Mouse (Mus musculus): Measurements from ENCODE around the gene BC035044.
A peak's percentile ranks its signal among the peaks of the same experiment; 100 is the strongest.
"Not testable (repeated sequence)": the region's sequence is repeated elsewhere in the genome, so short reads cannot be mapped to it uniquely, and the experiment has no call there.

The BC035044 gene

DNA sequence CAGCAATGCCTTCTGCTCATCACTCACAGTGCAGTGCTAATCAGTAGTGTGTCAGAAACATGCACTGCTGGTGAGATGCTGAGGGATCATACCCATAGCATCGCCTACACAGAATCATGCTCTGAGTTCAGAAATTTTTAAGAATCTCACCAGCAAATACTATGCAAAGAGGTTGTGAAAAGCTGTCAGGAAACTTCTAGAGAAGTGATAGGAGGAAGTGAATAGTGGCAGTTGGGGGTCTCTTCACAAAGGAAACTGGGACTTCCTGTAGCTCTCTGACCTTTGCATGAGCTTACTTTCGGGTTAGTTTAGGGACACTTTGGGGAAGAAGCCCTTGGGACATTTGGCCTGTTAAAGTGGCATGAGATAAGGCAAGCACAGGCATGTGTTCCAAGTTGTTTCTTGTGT lies at the start of gene BC035044:
BC035044 (minus strand) TSS at position 179 of the 408 bp plus-strand sequence.
- peak; percentile 20 to 27 for DNase-seq (ENCODE audit: low spot score in 2 of 2)

DNA sequence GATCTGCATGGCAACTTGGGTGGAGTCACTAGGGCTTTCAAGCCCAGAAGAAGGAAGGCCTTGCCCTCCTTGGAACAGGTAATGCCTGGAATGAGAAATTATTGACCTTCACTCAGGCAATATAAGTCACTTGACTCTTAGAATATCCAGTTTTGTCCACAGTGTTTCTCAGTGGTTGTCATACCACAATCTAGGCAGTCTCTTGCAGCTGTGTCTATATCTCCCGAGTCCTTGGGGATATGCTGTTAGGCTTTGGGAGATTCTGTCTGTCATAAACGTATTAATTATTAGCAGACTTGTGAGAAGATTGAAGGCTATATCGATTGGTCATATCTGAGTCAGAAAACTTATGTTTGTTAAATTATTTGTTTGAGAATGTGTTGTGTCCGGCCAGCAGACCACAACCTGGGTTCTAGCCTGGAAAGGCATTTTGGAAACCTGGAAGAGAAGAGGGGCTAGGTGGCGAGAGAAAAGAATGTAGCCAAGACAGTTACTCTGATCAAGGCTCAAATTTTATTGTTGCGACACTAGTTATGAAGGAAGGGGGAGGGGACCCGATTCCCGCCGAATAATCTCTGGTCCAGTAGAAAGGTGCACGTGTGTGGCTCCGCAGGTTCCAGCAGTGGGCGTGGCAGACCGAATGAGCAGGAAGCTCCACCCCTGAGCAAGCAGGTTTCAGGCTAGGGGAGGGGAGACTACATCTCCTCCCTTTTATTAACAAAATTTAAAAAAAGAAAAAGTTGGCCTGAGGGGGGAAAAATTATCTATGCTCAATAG lies 45.2 kb upstream of the BC035044 start:
- DNase-seq (ENCODE audit: low spot score in 2 of 2): not testable (repeated sequence)

DNA sequence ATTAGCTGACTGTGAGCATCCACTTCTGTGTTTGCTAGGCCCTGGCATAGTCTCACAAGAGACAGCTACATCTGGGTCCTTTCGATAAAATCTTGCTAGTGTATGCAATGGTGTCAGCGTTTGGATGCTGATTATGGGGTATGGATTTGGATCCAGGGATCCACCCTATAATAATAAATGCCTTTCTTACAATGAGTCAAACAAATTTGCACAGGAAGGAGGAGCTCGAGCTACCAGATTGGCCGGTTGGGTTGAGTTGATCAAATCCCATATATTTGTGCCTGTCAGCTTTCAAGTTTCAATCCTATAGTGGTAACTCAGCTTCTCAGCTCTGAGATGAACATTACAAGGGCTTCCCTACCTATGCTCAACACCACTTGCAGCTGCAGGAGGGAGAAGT lies 43.2 kb upstream of the BC035044 start, which contains the start of gene Clec2g:
Clec2g (plus strand) TSS at position 301 of the 400 bp plus-strand sequence.
- DNase-seq (ENCODE audit: low spot score in 2 of 2): not testable (repeated sequence)

DNA sequence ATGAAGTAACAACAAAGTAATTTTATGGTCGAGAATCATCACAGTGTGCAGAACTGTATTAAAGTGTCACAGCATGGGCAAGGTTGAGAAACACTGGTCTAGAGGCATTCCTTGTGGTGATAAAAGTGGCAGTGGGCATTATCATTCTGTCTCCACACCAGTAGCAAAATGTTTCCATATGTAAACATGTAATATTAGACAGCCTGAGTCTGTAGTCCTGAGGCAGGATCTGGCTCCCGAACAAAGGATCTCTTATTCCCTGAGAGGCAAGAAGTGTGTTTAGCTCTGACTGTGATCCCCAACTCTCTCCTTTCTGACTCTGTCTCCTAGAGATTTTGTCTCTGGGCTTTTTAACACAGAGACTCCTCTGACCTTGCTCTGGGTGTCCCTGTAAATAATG lies 42.1 kb upstream of the BC035044 start:
- DNase-seq (ENCODE audit: low spot score in 2 of 2): no peak

DNA sequence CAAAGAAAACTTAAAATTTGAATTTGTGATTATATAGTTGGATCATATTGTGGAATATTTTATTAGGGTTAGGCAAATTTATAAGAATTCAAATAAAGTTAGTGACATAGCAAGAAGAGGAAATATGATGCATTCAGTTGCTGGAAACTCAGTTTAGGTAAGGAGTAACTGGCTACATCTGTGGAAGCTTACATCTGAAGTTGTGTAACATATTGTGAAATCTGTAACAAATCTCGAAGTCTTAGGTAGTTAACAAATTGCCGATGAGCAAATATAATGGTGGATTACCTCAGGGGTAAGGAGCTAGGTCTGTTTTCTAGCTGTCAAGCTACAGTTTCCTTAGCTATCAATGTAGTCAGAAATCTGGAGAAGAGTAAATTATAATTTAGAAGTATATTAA lies 26.4 kb upstream of the BC035044 start:
- DNase-seq (ENCODE audit: low spot score in 2 of 2): no peak

DNA sequence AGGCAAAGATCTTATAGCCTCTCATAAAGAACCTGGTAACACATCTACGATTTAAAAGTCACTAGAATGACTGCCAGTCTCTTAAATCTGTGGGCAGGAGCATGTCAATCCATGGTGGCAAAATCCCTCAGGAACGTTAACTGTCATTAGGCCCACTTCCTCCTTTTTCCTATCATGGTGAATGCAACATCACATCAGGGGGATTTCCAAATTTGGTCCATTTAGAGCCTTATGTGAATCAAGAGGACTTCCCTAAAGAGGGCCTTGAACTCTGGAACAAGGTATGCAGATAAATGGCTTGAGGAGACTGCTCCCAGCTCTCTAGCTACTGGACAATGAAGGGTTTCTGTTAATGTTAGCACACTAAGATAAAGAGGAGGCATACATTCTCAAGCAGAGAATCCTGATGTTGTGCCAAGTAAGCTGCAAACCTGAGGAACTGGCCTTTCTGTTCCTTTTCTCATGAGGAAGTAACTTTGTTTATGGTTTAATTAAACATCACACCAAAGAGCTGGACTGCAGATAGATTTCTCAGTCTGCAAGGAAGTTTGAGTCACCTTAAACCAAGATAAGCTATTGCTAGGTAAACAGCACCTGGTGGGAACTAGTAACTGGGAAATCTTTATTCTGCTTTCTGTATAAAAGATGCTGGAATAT lies 22.8 kb upstream of the BC035044 start:
- DNase-seq (ENCODE audit: low spot score in 2 of 2): no peak

DNA sequence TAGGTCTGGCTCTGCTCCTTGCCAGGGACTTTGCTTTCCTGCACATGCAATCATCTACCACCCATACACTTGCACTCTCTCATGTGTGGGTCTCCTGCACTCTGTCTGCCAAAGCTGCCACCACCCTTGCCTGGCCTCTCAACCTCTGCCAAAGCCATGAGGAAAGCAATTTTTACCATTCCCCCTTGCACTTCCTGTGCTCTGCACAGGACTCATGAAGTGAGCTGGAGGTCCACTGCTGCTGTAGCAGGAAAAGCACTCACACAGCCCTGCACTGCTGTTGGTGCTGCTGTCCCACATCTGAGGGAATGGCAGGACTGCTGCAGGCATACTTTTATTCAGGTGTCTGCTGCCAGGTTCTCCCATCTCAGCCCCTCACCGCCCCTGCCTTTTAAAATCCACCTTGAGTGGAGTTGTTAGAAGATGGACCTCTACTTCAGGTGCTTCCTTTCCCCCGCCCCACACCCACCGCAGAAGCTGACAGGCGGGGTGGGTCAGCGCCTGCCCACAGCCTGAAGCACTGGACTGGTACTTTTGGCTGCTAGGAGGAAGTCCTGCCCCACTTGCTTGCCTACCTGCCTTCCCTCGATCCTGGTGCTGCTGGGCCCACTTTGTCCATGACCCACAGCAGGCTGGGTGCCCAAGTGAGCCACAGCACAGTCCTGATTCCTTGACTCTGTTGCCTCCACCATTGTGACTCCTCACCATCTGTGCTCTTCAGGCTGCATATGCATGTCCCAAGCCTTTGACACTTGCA lies 10.0 kb upstream of the BC035044 start:
- DNase-seq (ENCODE audit: low spot score in 2 of 2): not testable (repeated sequence)

DNA sequence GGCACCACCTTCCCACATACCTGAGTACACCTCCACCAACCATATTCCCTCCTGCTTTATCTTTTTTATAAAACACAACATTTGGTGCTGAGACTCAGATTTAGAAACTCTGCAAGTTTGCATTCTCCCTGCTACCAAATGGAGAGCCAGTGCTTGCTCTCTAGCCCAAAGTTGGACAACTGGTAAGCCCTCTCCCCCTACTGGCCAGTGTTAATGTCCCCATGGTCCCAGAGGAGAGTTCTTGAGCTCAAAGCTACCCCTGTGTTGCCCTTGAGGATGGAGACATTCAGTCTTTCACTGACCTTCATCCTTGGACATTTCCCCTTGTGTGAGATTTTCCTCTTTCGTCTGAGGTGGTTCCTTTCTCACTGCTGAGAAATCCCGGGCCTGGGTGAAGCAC lies 9.1 kb upstream of the BC035044 start:
- no peak for DNase-seq (ENCODE audit: low spot score in 2 of 2)

DNA sequence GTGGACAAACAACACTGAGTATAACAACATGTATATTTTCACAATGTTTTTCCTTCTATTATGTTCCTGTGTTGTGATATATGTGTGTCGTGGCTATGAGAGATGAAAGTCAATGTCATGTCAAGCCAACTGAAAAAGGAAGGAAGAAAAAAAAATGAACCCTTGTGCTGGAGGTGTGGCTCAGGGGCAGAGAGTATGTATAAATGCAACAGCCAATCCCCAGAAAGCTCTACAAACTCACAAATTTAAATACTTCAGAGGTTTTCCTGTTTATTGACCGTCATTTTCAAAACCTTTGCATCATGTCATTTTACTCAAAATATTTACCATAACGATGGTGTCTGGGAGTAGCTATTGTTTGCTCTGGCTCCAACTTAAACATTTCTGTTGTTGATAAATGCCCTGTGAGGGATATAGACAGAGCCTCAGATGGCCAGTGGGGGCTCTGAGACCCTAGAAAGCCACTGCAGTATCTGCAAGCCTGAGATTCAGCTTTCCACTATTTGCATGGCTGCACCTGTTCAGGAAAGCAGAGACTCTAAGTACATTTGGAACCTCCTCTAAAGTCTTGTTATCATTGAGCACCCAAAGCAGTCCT lies 4.6 kb upstream of the BC035044 start:
- DNase-seq (ENCODE audit: low spot score in 2 of 2): no peak

DNA sequence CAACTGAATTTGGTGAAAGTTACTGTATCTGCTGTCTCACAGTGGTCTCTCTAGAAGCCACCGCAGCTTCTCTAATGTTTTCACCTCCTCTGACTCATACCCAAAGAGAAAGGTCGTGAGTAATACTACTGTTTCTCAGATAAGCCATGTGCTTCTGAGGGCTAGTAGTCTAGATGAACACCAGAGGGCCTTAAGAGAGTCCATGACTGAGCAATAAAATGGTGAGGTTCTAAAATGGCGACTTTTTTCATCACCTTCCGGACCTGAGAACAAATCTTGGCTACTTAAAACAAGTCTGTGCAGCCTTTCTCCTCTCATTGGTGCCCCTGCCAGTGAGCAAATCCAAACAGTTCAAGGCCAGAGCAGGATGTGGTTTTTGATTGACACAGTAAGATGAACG lies 2.1 kb downstream of the BC035044 start:
- DNase-seq (ENCODE audit: low spot score in 2 of 2): peak; percentile 12 to 45

DNA sequence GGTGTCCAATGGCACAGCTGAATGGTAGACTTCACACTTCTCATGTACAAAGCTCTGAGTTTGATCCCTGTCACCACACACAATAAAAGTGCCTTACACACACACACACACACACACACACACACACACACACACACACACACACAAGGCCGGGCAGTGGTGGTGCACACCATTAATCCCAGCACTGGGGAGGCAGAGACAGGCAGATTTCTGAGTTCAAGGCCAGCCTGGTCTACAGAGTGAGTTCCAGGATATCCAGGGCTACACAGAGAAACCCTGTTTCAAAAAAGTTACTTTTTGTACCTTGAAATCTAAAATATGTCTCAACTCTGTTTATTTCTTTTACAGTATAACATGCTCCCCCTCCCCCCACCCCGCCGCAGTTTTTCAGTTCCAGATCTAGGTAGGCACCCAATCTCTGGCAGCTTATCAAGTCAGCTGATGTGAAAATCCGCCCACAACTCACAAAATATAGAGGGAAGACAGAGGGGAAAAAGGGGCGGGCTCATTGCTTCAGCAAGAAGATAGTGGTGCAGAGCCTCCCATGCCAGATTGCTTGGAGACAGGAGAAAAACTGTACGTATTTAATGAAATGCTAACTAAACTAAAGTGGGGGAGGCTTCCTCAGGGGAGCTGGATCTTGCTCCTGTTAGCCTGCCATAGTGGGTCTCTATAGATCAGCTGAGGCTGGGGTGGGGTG lies 3.7 kb downstream of the BC035044 start, which contains the start of gene Clec2i:
Clec2i (plus strand) TSS at position 498 of the 700 bp plus-strand sequence.
- DNase-seq (ENCODE audit: low spot score in 2 of 2): peak; percentile 11 to 65

DNA sequence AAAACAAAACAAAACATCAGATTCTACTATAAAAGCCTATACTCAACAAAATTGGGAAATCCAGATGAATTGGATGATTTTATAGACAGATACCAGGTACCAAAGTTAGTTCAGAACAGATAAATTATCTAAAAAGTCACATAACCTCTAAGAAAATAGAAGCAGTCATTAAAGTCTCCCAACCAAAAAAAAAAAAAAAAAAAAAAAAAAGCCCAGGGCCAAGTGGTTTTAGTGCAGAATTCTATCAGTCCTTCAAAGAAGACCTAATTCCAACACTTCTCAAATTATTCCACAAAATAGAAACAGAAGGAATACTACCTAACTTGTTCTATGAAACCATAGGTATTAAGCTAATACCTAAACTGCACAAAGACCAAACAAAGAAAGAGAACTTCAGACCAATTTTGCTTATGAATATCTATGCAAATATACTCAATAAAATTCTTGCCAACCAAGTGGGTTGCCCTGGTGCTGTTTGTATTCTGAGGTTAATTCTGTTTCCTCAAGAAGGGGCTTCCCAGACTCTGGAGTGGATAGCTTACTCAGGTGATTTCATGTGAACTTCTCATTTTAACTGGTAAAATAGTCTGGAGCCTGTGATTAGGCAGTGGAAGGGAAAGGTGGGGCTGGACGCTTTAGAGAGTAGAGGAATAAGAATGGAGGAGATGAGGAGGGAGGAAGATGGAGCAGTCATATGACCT lies 18.9 kb downstream of the BC035044 start:
- DNase-seq (ENCODE audit: low spot score in 2 of 2): no peak

DNA sequence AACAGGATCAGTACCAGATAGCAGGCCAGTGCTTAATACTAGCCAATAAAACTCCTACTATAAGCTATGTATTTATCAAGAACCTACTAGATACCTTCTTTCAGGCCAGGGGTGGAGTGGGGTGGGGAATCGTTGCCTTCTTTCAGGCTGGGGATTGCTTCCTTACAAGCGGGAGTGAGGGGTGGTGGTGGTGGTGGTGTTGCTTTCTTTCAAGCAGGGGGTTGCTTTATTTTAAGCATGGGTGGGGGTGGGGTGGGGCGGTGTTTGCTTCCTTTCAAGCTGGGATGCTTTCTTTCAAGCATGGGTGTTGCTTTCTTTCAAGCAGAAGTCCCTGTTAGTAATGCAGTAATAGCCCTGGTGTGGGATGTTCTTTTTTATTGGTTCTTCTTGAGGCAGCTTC lies 22.1 kb downstream of the BC035044 start:
- DNase-seq (ENCODE audit: low spot score in 2 of 2): no peak

DNA sequence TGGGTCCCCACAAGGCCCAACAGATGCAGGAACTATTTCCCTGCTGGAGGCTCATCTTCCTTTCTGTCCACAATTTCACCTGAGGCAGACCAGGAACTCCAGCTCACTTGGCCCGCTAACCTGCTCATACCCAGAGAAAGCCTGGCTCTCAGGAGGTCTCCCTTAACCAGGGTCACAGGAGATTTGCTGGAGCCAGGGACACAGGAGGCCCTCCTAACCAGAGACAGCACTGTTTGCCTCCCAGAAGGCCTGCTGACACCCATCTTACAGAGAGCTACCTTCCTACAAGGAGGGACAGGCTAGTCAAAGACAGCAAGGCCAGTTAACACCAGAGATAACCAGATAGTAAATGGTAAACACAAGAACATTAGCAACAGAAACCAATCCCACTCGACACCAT lies 33.0 kb downstream of the BC035044 start:
- DNase-seq (ENCODE audit: low spot score in 2 of 2): no peak

DNA sequence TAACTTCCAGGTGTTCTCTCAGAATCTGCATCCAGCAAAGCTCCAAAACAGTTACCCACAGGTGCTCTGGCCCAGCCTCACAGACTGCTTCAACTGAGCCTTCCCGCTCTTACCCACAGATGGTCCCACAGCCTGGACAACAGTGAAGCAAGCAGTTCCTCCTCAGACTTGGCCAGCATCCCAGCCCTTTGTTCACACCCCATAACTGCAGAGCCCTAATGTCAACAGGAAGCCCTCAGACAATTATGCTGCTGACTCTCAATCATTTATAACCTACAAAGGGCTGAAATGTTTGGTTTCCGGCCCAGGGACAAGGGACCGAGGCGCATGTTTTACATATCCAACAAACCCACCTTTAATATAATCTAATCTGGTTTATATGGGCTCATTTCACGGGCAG lies 34.7 kb downstream of the BC035044 start:
- peak in 1 of 2 experiments; percentile 60 for DNase-seq (ENCODE audit: low spot score in 2 of 2)

DNA sequence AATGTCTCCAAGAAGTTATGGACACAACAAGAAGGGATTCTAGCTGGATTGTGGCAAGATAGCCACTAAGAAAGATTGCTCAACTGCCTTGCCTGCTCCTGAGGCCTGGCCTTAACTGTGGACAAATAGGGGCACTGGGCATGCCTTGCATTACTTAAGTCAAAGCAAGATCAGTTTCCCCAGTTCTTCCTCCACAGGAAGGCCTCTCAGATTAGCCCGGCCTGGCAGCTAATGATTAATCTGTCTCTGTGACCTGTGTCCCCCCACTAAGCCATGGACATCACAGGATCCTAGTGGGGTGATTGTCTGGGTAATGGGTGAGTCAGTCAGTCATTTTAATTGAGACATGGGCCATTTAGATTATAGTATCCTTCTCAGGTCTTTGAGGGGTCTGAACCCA lies 35.4 kb downstream of the BC035044 start:
- DNase-seq (ENCODE audit: low spot score in 2 of 2): no peak

DNA sequence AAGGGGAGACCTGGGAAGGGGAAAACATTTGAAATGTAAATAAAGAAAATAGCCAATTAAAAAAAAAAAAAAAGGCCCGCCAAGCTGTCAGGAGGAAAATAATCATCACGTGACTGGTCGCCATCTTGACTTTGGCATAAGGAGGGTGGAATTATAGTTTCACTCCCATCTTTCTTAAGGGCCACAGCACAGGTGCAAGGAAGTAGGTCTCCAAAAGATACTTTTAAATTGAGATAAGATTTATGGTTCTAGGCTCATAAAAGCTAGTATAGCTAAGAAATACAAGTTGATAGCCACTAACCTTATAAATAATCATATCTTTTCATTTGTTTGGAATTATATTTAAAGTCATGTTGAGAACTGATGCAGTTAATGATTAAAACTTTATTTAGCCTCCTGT lies 36.0 kb downstream of the BC035044 start:
- no peak for DNase-seq (ENCODE audit: low spot score in 2 of 2)

DNA sequence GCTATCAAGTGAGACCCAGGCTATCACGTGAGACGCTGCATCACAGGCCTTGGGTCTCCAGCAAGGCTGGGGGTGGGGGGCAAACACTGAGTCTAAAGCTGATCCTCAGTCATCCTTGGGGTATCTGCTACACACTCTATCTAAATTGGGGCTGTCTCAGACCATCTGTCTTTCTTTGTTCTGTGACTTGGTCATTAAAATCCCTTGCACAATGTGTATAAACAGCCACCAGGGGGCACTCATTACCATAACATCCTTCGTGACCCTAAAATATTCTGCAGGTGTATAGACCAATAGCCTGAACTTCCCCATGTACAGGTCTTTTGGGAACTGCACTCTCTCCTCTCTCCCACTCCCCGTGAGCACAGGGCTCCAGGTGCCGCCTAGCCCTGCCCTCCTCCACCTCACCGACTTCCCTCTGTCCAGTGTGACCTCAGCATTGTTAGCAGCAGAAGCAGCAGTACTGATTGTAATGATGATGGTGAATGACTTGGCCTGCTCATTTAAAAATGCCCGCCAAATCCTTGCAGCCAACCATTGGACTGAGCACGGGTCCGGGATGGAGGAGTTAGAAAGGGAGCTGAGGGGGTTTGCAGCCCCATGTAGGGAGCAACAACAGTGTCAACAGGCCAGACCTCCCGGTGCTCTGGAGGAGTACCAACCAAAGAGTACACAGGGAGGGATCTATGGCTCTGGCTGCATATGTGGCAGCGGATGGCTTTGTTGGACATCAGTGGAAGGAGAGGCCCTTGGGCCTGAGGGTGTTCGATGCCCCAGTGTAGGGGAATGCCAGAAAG lies 36.7 kb downstream of the BC035044 start:
- peak in 1 of 2 experiments; percentile 81 for DNase-seq (ENCODE audit: low spot score in 2 of 2)

DNA sequence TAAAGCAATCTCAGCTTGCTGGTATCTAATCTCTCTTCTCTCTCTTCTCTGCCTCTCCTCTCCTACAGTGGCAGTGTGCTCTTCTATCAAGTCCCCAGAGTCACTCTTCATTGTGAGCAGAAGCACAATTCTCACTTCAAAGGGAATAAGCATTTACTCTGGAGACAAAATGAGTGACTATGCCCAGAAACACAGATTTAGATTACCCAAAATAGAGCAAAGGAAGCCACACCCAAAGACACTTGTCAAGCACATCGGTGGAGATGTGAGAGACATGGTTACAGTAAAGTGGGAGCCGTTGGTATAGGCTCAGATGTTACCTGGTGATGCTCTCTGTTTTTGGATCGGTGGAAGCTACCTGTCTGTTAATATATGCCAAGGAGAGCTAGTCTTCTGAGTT lies 38.2 kb downstream of the BC035044 start:
- no peak for DNase-seq (ENCODE audit: low spot score in 2 of 2)

DNA sequence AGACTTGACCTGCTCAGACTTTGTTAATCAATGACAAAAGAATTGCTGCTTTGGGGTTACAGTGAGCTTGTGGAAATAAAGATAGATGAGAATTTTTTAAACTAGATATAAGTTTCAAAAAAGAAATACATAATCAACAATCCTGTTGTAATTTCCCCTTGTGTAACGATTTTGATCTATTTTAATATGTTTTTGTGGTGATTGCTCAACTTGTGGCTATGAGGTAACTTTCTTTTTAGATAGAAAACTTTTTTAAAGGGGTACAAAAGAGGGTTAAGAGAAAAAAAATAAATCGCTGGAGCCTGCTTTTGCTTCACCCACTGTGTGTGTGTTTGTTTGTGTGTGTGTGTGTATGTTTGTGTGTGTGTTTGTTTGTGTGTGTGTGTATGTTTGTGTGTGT lies 39.8 kb downstream of the BC035044 start:
- no peak for DNase-seq (ENCODE audit: low spot score in 2 of 2)

Measured in spleen, postnatal 10 days (tissue).